Mouse (Mus musculus) v-Abl transformed pro-B cells (cell line): Measurements from ENCODE around the gene Plau.

Experiments
- in situ Hi-C, 2 experiments: fragments of 400-800 bp; cut with MboI; formaldehyde crosslinking; loops; one replicate each; pipeline ENCODE4 v1.15.1; 2025; ENCODE audit not compliant: unreplicated experiment in 2 of 2

Plau gene

DNA sequence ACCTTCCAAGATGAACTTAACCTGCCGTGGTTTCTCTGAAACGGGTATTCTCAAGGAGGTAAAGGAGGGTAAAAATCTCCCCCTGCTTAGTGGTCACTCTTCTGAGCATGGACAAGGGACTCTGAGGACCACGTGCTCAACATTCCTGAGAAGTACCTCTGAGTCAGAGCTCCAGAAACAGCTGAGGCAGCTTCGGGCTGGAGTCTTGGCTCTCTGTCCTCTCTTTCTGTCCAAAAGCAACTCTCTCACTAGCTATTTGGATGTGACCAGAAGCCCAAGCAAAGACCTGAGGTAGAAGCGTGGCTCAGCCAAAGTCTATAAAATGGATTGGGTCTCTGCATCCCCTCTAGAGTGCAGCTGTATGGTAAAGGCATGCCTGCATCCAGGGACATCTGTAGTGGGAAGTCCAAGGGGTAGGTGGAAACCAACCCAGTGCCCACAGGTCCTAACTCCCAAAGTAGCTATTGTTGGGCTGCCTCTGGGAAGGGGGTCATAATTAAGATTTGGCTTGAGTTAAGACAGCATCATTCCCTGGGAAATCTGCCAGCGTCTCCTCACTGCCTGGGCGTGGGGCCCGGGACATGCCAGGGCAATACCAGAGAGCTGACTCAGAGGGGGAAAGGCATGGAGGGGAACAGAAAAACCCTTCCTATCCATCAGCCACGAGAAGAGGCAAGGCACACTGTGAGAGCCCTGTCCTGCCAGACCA, 31.3 kb upstream of the Plau start:
- in situ Hi-C loops: loop anchor here (5.0 to 10.0 kb wide), 6 partner anchors 38 to 950 kb away; partner anchors contain the start of genes Dusp13 (in 1 of the 2) and Samd8 (in 1 of the 2)

DNA sequence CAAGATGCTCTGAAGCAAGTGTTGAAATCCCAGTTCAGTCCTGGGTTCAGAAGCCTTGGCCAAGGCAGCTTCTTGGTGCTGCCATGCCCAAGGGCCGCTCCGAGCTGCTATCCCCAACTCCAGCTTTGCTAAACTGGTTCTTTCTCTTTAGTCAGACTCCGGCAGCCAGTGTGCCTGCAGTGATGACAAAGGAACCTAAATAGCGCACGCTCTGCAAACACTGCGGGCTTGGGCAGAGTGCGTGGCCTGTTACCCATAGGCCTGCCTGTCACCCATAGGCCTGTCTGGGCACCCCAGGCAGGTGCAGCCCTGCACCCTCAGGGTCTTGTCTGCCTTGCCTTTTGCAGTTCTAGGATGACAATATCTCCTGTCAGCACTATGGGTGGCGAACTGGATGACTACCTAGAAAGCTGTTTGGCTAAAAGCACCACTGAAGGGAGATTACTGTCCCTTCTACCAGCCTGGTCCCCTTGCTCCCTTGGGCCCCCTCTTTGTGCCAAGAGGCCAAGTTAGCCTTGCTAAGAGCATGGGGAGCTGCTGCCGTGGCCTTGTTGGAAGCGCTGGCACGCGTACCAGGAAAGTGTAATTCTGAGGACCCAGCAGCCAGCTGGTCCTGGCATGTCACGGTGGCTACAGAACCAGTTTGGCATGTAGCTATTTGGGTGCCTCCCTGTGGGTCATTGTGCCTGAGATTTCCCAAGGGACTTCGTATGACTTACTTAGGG, 30.2 kb upstream of the Plau start:
- in situ Hi-C loops: loop anchor here in 1 of 2 experiments (10.0 kb wide), 1 partner anchor 949 kb away; the partner anchor contains the start of genes Dusp13 and Samd8

DNA sequence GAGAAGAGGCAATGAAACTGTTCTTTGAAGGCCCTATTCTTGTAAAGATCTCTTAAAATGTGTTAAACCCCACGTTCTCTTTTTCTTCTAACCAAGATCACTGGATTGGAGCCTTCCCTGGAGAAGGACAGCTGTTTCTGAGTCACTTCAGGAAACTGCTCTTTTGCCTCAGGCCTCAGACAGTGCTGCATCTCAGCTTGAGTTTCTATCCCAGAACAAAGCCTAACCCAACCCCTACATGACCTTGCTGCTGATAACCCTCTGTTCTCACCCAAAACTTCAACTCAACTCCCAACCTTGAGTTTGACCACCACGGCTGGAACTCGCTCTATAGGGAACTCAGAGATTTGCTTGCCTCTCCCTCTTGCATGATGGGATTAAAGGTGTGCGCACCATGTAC, 27.1 kb upstream of the Plau start:
- in situ Hi-C loops: loop anchor here in 1 of 2 experiments (10.0 kb wide), 1 partner anchor 945 kb away; the partner anchor contains the start of genes Dusp13 and Samd8

DNA sequence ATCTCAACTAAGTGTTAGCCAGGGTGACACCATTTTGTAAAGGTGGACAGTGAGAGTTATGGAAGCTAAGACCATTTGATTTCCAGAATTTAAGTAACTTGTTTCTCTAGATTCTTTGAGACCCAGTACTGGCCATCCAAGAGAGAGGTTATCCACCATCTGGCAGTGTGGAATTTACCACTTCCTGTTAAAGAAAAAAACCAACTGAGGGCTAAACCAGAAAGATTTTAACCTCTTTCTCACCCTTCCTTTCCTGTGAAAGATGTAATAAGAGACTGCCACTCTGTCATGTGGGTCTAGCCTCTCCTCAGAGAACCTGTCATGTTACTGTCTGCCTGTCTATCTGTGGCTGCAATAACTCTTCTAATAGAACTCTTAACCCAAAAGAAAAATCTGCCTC, 26.6 kb upstream of the Plau start:
- in situ Hi-C loops: loop anchor here in 1 of 2 experiments (10.0 kb wide), 1 partner anchor 945 kb away; the partner anchor contains the start of genes Dusp13 and Samd8

DNA sequence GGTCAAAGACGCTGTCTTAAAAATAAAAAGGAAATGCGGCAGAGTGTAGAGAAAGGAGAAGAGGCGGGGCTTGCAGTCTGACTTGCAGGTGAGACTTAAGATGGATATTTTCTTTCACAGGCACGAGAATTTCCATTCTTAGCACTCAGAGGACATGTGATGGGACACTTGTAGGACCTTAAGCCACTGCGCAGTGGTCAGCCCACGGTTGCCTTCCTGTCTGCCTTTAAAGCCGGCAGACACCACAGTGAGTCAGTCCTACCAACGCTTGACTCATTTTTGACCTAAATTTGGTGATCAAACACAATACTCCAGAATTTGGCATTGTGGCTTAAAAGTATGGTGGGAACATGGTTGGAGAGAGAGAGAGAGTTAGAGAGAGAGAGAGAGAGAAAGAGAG, 25.2 kb upstream of the Plau start:
- in situ Hi-C loops: no loop called here

DNA sequence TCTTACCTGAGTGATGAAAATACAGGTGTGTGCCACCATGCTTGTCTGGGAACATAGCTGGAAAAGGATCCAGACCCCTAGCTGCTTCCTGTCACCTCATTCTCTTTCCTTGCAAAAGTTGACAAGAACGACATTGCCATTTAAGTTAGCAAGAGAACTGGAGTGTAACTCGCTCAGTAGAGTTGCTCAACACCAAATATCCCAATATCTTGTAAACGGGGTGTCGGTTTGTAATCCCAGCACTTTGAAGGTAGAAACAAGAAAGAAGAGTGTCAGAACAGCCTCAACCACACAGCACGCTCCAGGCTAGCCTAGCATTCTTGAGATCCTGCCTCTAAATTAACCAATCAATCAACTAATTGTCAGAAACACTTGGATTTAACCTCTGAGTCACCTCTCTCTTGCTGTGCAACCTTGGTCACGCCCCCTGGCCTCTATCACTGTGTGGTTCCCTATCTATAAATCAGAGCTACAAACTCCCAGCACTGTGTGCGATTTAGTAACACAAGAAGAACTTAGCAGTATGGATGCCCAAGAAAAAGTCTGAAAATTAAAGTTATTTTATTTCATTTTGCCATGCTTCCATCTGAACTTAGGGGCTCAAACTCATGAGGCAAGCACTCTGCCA, 24.6 kb upstream of the Plau start:
- in situ Hi-C loops: no loop called here

DNA sequence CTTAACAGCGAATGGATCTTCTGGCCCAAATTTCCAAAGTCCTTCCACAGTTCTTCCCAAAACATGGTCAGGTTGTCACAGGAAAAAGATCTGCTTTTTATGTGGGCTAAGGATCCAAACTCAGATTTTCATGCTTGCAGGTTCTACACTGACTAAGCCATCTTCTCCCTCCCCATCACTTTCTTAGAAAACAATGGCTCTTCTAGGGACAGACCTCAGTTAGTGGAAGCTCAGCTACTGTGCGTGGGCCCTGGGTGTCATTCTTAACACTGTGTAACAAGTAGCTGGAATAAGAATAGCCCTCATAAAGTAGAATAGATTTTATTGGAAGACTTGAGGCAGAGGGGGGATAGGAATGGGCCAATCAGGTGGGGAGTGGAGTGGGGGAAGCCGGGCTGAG, 21.0 kb upstream of the Plau start:
- in situ Hi-C loops: no loop called here

DNA sequence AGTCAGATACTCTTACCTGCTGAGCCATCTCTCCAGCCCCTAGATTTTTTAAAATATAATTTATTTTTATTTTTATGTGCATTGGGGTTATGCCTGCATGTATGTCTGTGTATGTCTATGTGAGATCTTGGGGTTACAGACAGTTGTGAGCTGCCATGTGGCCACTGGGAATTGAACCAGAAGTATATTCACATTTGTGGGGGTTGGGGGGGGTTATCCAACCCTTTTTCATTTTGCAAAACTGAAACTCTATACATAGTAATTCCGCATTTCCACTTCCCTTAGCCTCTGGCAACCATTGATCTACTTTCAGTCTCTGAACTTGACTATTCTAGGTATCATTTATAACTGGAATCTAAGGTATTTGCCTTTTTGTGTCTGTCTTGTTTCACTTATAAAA, 11.9 kb upstream of the Plau start:
- in situ Hi-C loops: no loop called here

DNA sequence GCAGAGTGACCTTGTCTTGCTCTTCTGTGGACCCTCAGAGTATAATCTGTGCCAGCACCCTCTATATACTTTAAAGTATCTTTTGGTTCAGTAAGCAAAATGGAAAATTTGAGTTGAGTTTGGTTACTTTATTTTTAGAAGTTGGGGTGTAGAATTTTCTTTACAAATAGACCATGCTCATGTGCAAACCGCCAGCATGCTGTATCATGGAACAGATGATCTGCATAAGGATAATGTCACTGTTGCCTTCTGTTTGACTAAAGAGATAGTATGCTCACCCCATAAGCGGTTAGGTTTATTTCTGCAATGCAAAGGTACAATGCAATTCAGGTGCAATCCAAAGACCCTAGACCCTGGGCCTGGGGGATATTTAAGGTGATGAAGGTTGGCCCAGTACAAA, 10.9 kb upstream of the Plau start:
- in situ Hi-C loops: no loop called here

DNA sequence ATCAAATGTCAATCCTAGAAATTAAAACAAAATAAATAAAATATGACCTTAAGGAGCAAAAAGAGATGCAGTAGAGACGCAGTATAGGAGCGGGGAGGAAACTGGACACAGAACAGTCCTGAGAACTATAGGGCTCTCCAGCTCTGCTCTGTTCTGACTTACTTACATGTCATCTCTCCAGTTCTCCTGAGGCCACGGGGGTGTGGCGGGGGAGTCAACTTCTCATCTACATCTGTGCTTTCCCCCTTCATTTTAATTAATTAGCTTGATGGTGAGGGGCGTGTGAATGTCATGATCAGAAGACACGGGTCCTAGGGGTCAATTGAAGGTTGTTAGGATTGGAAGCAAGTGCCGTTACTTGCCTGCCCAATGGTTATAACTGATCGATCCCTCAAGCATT, 9.4 kb upstream of the Plau start:
- in situ Hi-C loops: no loop called here

DNA sequence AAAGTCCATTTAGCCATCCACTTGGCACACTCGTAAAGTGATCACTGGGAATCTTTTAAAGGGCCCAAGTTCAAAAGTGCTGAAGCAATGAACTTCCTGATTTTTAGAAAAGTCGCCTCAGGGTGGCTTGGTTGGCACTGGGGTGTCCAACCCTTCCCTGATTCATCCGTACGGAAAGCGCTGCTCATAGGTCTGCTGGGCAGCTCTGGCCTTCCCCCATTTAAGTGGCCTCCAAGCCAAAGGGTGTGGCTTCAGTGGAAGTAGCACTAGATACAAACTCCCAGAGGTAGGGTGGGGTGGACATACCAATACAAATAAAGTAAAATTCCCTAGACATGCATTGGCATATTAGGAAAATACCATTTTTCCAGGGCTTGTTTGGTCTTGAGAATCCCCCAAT, 9.0 kb upstream of the Plau start:
- in situ Hi-C loops: no loop called here

DNA sequence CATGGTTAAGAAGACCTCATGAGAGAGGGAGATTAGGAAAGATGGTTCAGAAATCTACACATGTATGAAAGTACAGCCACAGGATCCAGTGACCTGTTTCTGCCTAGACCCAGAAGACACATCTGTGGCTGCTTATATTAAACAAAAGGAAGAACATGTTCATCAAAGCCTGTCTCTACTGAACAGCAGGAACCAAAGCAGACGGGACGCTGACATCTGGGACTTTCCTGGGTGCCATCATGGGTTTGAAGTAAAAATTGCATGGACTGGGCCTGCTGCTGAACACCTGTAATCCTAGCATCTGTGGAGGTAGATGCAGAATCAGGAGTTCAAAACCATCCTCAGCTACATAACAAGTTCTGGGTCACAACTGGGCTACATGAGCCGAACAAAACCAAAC, 7.9 kb upstream of the Plau start:
- in situ Hi-C loops: no loop called here

DNA sequence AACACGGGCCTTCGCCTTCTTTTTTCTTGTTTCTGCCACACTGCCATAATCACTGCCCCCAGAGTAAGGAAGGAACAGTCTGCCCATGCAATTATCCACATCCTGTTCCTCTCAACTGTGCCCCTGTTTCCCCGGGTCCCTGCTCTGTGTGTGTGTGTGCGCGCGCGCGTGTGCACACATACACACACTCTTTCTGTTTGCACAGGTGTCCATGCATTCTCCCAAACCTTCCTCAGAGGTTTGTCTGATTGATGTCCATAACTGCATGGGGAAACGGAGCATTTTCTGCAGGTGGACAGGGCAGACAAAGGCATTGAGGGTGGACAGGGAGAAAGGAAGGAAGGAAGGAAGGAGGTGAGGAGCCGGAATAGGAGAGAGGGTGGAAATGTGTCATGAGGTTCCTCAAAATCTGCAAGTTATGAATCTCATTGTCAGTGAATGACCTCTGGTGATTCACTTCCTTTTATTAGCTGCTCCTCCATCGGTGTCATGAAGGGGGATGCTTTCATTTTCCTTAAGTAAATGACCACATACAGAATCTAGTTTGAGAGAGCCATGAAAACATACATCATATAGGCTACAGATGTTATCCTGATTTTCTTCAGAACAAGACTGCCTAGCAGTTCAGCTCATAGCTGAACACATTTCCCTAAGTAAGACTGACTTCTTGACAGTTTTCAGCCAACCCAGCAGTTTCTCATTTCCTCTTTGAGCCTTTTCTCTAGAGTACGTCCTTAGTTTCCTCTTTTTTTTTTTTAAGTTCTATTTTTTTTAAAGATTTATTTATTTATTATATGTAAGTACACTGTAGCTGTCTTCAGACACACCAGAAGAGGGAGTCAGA, 6.7 kb upstream of the Plau start:
- in situ Hi-C loops: no loop called here

DNA sequence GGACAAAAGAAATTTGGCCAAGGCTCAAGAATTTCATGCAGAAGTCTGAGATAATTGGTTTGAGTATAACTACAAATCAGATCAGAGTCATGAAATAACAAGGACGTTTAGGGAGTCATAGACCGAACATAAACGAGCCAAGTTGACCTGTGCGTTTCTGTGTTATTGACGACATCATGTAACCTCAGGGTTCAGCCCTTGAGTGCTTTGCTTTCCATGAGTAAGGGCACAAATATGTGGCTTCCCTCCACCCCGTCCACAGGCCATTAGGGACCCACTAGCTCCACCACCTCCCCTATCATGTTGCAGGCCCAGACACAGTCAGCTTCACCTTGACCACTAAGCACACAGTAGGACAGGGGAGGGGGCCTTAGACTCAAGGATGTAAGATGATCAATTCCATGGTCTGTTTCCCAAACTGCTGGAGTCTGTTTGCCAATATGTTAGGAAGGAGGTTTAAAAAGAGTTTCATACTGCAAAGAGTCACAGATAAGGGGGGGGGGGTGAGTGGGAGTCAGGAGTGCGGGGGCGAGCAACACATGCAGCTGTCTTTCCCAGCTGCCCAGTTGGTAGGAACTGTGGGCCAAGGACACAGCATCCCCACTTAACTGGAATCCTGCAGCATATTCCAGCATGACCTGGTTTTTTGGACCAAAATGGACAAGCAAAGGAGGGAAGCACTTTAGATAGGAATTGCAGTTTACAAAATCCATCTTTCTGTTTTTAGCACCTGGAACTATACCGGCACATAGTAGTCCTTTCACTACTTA, 5.1 kb upstream of the Plau start:
- in situ Hi-C loops: no loop called here

DNA sequence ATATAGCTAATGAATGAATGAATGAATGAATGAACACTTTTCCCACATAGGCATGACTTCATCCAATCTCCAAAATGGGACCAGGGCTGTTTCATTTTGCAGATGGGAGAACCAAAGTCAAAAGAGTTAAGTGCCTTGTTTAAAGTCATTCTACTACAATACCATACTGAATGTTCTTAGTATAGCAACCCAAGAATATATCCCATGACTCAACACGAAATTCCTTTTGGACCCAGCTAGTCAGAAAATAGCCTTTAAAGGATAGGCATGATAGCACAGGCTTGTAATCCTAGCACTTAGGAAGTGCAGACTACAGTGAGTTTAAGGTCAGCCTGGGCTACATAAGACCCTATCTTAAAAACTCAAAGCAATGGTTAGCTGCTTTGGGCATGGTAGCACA, 4.5 kb upstream of the Plau start:
- in situ Hi-C loops: no loop called here

DNA sequence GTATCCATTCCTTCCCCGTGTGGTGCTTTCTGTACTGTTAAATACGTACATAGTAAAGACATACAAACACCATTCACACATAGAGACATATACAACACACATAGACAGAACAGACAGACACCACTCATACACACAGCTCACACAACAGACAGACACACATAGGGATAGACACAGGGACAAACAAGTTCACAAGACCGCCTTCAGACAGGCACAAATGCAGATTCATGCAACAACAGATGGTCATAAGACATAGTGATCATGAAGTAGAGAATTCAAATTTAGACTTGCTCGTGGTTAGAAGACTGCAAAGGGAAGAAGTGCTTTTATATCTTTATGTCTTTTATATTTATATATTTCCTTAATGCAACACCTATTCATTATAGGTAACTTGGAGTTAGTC, 2.9 kb upstream of the Plau start:
- in situ Hi-C loops: no loop called here

DNA sequence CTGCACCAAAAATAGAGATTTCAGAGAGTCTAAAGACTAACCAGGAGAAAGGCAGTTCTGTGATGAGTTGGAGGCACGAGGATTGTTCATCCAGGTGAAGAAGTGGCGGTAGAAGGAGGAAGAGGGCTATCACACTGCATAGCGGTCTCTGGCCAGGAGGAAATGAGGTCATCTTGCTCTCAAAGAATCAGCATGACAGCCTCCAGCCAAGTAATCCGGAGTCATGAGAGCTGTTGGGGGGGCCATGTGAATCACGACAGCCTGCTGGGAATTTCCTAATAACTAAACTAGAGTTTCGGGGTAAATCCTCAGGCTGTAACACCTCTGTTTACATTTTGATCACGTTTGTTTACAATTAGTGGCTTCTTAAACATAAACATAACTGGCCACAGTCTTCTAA, 2.3 kb upstream of the Plau start:
- in situ Hi-C loops: no loop called here

DNA sequence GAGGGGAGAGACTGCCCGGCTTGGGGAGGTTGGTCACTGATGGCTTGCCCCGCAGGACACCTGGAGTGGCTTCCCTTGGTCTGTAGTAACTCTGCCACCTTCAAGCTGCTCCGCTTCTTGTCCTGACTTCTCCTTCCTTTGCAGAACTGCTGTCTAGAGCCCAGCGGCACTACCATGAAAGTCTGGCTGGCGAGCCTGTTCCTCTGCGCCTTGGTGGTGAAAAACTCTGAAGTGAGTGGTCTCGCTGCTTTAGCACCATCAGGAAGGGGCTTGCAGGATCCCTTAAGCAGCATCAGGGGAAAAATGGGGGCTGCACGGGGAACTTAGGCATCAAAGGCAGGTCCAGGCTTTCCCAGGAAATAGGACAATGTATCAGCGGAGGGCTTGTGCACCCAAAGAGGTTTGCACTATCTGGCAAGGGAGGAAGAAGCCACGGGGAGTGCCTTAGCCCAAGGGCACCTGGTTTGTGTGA, 481 bp downstream of the Plau start:
- in situ Hi-C loops: no loop called here

DNA sequence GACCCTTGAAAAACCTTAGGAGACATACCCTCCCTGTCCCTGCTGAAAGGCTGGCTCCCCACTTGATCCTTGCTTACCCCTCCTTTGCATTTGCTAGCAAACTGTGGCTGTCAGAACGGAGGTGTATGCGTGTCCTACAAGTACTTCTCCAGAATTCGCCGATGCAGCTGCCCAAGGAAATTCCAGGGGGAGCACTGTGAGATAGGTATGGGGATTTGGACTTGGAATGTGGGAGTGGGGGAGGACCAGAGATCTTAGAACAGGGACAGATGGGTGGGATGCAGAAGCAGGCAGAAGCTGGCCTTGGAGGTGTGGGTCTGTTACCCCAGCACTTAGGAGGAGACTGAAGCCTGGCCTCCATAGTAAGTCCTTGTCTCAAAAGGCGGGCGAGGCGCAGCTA, 1.2 kb downstream of the Plau start:
- in situ Hi-C loops: no loop called here

DNA sequence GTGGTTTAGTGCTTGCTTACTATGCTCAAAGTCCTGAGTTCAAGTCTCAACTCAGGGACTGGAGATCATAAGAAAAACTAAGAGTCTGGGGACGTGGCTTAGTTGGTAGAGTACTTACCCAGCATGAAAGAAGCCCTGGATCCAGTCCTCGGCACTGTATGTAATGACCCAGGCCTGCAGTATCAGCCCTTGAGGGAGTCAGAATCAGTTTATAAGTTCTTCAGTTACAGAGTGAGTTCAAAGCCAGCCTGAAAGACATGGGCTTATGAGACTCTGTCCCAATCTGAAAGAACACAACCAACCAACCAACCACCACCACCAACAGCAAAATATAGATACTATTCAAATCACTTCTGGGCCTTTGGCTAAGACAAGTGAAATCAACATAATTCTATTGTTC, 5.1 kb downstream of the Plau start:
- in situ Hi-C loops: no loop called here
